Mouse (Mus musculus) cortical plate, adult 2 months (tissue): ENCODE measurements around the gene Stim1. TPM values are rescaled to one million over a fixed set of nuclear protein-coding genes. Genes with fewer than 3 reads are reported as not detected.

Source experiments
- H3K27ac ChIP-seq: fragments of 200-500 bp; 2 replicates; pipeline ENCODE4 v1.5.1; 2012; ENCODE audit warnings: low read length, control low read depth, inconsistent platforms; ENCODE audit not compliant: insufficient read depth
- H3K4me1 ChIP-seq: fragments of 200-500 bp; 2 replicates; pipeline ENCODE4 v1.6.1; 2011; ENCODE audit warnings: low read length; ENCODE audit not compliant: control insufficient read depth, insufficient read depth
- H3K4me3 ChIP-seq: fragments of 200-500 bp; 2 replicates; pipeline ENCODE4 v1.5.1; 2011; ENCODE audit warnings: mild to moderate bottlenecking, low read length, control low read depth; ENCODE audit not compliant: insufficient read depth
- CTCF ChIP-seq: fragments of 200-500 bp; IDR thresholded peaks from 2 replicates; pipeline ENCODE4 v1.5.1; 2011; ENCODE audit warnings: mild to moderate bottlenecking, control low read depth, low read length; ENCODE audit not compliant: insufficient read depth; ENCODE audit errors: extremely low read depth
- POLR2A ChIP-seq: fragments of 200-500 bp; IDR thresholded peaks from 2 replicates; pipeline ENCODE4 v1.6.1; 2011; ENCODE audit warnings: mild to moderate bottlenecking, low read length, control low read depth; ENCODE audit not compliant: insufficient read depth; ENCODE audit errors: extremely low read depth
- polyA plus RNA-seq: library from polyadenylated mRNA; depleted of rRNA; stranded (reverse); fragments of >200 nt; gene quantifications from 2 replicates; pipeline ENCODE4 v1.2.3, GENCODE M21; 2012

Stim1 gene
- polyA plus RNA-seq, 1 experiment = 75.4 TPM

GRCm38 (mm10) chr7:102337898-102338297 is 70.3 kb downstream of the Stim1 start:
- Histone ChIP-seq H3K4me1 (no peaks in the 10 kb centered on the region), H3K4me3 (no peak overlapping the region), H3K27ac (no peak overlapping the region)
- no peak for TF ChIP-seq POLR2A
- TF ChIP-seq CTCF = no peak

GRCm38 (mm10) chr7:102338956-102339355 is 71.3 kb downstream of the Stim1 start:
- H3K4me1 ChIP-seq = no peaks in the 10 kb centered on the region
- TF ChIP-seq CTCF = no peak
- no peak for TF ChIP-seq POLR2A
- no peak overlapping the region for H3K27ac ChIP-seq

DNA sequence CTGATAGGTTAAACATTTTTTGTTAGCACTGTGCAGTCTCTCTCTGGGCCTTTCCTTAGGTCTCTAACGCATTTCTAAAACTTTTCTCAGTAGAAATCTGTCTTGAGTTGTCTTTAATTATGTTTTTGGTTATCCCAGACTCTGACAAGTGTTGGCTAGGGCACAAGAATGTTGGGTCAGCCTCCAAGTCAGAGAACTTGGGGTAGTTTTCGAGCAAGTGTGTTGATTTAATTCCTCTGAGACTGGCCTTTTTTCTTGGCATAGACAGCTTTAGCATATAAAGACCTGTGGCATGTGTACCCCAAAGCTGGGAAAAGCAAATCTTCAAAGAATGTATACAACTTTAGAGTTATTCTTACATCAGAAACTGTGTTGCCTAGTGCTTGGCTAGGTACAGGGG is 78.3 kb downstream of the Stim1 start:
- H3K4me3 ChIP-seq = no peak overlapping the region
- TF ChIP-seq CTCF (no peak), POLR2A (no peak)
- no peaks in the 10 kb centered on the region; the same call in 1 of the 2 replicates for H3K4me1 ChIP-seq
- H3K27ac ChIP-seq = no peak overlapping the region

More at GRCm38 (mm10) chr7:102338956-102339355, 71.3 kb downstream of the Stim1 start:
- H3K4me3 ChIP-seq = no peak overlapping the region

DNA sequence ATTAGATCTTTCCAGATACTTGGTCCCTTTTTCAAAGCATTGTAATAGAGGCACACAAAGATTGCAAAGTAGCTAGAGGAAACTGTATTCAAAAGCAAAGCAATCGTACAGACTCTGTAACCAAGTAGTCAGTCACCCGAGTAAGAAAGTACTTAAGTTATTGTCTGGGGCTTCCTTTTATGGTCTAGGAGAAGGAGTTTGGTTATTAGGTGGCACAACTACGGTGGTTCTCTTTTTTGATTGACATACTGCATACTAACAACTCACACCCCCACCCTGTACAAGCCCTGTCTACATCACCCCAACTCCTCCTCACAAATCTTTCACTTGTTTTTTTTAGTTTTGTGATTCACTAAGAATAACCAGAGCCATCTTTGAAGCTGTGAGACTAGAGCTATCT is 79.7 kb downstream of the Stim1 start:
- no peaks in the 10 kb centered on the region; the same call in 1 of the 2 replicates for H3K4me1 ChIP-seq
- no peak overlapping the region for H3K27ac ChIP-seq
- H3K4me3 ChIP-seq = no peak overlapping the region
- no peak for TF ChIP-seq POLR2A

DNA sequence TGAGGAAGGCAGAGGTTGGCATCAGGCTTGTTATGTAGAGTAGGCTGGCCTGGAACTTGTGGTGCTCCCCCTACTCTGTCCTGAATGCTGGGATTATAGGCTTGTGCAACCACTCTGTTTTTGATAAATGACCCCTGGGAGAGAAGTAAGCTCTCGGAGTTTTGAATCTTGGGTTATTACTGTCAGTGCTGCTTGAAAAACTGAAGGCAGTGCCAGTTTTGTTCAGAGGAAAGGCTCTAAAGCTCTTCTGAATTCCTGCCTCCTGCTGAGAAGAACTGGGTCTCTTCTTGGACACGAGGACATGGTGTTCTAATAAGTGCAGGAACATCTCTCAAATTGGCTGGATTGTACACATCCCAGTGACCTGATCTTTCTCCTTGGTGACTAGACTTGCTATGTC is 81.1 kb downstream of the Stim1 start:
- Histone ChIP-seq H3K4me3 (no peak overlapping the region), H3K4me1 (no peaks in the 10 kb centered on the region; the same call in 1 of the 2 replicates), H3K27ac (no peak overlapping the region)
- no peak for TF ChIP-seq POLR2A
- TF ChIP-seq CTCF = no peak

DNA sequence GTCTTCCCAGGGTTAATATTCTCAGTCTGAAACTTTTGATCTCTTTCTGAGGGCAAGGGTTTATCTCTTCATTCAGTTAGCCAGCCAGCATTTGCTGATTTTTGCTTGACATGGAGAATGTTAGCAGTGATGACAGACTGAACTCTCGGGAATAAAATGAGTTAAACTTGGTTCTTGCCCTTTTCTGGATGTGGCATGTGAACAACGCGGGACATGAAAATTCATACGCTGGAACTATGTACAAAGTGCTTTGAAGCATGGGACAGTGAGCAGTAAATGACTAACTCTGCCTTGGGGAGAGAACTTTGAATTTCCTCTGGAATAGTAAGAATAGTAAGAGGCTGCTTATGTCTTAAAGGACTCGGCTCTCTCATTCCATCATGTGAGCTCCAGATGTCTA is 81.6 kb downstream of the Stim1 start:
- Histone ChIP-seq H3K27ac (no peak overlapping the region), H3K4me1 (no peaks in the 10 kb centered on the region; the same call in 1 of the 2 replicates), H3K4me3 (no peak overlapping the region)
- TF ChIP-seq CTCF = no peak
- no peak for TF ChIP-seq POLR2A

GRCm38 (mm10) chr7:102353420-102353819 is 85.8 kb downstream of the Stim1 start:
- Histone ChIP-seq H3K4me3 (no peak overlapping the region), H3K27ac (no peak overlapping the region), H3K4me1 (no peaks in the 10 kb centered on the region; the same call in 1 of the 2 replicates)
- TF ChIP-seq POLR2A (no peak), CTCF (no peak)

DNA sequence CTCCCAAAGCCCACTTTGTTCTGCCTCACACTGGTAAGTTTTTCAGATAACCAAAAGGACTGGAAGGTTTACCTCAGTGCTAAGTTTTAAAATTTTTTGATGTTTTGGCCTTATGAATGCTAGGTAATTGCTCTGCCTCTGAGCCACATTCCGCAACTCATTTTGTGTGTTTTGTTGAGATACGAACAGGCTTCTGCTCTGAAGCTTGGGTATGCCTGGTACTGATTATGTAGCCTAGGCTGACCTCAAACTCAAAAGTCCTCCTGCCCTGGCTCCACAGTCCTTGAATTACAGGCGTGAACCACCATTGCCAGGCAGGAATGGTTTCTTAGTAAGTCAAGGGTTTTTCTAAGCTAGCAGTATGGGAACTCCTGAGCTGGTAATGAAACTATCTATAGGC is 90.5 kb downstream of the Stim1 start:
- Histone ChIP-seq H3K27ac (no peak overlapping the region), H3K4me1 (no peaks in the 10 kb centered on the region; the same call in 1 of the 2 replicates), H3K4me3 (no peak overlapping the region)
- no peak for TF ChIP-seq CTCF
- no peak for TF ChIP-seq POLR2A

DNA sequence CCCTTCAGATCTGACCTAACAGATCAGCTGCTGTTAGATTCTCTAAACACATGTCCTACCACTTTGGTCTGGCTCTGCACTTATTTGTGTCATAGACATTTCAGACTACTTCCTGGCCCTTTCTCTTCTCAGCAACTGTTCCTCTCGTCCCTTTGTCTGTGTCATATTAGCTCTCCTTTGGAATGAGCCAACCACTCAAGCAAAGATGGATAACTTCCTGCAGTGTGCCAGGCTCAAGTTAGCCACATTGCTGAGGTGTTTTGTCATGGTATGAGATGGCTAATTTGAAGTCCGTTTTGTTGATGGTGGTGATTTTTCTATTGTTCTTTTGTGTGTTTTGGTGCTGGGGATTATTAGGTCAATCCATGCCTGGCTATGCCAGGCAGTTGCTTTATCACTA is 93.7 kb downstream of the Stim1 start:
- no peaks in the 10 kb centered on the region for H3K4me1 ChIP-seq

GRCm38 (mm10) chr7:102363853-102364252 is 96.2 kb downstream of the Stim1 start:
- H3K4me3 ChIP-seq = no peak overlapping the region
- TF ChIP-seq POLR2A (no peak), CTCF (no peak)
- no peak overlapping the region for H3K27ac ChIP-seq
- no peaks in the 10 kb centered on the region for H3K4me1 ChIP-seq

More for the DNA sequence above, 93.7 kb downstream of the Stim1 start:
- TF ChIP-seq CTCF (no peak), POLR2A (no peak)
- Histone ChIP-seq H3K4me3 (no peak overlapping the region), H3K27ac (no peak overlapping the region)
